Mouse (Mus musculus) layer of hippocampus, adult 18-20 months (tissue): Measurements from ENCODE around the gene Slc4a4. TPM values are rescaled to one million over a fixed set of nuclear protein-coding genes. Genes with fewer than 3 reads are reported as not detected.

ENCODE experiments used
- DNase-seq, 2 experiments: peaks; one replicate each; pipeline ENCODE4 v3.0.0; 2022; ENCODE audit warnings: low spot score in 2 of 2
- total RNA-seq, 2 experiments: library from RNA; stranded (reverse); gene quantifications; 2 replicates each; pipeline ENCODE4 v1.2.3; 2021

Gene Slc4a4
- total RNA-seq, 2 experiments from 2014 or later, result 125 to 128 TPM

DNA sequence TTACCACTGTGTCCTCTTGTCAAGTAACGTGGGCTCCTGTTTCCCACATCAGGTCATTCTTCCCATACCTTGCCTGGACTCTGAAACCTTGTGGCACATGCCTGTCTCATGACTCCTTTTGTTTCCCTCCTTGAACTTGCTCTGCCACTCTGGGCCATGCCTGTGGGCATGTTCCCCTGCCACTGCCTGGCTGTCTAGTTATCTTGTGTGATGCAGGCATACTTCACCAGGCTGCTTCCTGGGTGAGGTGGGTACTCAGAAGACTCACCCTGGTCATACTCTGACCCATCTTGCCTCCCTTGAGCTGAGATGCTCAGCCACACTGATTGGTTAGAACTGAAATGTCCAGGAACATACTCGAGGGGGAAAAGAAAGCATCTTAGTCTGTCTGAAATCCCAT, 390.4 kb downstream of the Slc4a4 start:
- no peak for DNase-seq

- DNase-seq, result no peak
These were observed 391.0 kb downstream of the Slc4a4 start for GRCm38 (mm10) chr5:89277616-89278015.

DNA sequence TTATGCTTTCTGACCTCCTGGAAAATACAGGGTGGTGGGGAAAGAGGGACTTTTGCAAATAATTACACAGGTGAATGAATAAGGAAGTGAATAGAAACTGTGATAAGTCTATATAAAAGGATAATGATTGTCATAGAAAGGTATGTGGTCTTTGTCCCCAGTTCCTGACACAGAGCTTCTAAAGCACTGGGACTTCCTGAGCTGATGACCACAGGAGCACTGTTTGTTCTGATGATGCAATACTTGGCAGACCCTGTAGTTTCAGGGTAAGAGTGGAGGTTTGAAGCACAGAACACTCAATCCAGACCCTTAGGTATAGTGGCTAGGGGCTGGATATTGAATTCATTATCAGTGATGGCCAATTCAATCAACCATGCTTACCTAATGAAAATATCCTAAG, 391.7 kb downstream of the Slc4a4 start:
- DNase-seq, result no peak

- DNase-seq, result no peak
These were observed 393.8 kb downstream of the Slc4a4 start for GRCm38 (mm10) chr5:89280312-89280863.

Other genes starting within 250 kb of the Slc4a4 start
- gene Grsf1, start 210.6 kb upstream of the Slc4a4 start, total RNA-seq, result 10 to 100 TPM; 91.8 to 99.3 TPM
- gene Mob1b, start 166.0 kb upstream of the Slc4a4 start, total RNA-seq, result 10 to 100 TPM; 25.4 to 26.8 TPM
- gene Dck, start 121.8 kb upstream of the Slc4a4 start, total RNA-seq, result 10 to 100 TPM; 12.1 to 12.5 TPM